Mouse (Mus musculus) adrenal gland, postnatal 14 days (tissue): ENCODE measurements at regions not wholly inside any gene's neighbourhood (a gene's known extent, or its start where the extent isn't known, plus 50 kb on each side); places are given as distances from the start of the nearest gene placed in this dataset.

ENCODE experiments used
- DNase-seq: peaks from one replicate; pipeline ENCODE4 v3.0.0; 2021; ENCODE audit warnings: mixed read lengths

DNA sequence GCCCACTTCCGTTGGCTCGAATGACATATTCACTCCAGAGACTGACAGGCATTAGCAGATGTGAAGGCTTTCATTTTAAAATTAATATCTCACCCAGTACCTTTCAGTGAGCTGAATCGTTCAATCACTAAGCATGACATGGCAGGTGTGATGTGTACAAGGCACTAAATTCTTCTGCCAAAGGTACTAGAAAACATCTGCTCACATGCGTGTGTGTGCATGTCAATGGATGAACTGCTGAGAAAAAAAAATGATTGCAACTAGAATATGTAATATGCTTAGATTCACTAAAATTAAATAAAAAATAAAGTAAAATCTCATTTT is 191.6 kb upstream of the Mageb18 start:
- no peak for DNase-seq

DNA sequence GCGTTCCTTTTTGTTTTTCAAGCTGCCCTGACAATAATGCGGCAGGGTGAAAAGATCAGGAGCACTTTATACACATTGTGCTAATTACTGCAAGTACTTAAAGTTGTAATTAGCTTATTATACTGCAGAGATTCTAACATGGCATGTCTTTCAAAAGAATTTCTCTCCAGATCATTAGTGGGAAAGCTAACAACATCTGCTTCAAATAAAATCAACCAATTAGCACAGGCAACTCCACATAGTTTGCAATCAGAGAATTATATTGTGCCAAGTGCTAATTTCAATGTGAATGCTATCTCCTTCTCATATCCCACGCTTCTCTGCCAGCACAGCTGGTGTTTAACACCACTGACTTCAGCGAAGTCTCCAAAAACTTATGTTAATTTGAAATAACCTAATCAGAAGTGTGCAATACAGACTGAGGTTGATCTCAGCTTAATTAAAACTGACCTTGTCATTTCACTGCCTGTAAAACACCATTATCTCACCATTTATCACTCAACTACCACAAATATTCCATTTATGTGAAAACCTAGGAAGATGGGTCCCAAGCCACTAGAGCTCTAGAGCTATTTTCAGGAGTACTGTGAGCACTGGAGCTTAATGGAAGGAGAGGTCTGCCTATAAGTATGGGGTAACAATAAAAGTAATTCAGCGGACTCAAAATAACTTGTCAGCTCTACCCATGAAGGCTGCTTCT is 191.1 kb upstream of the Mageb18 start:
- DNase-seq: no peak

DNA sequence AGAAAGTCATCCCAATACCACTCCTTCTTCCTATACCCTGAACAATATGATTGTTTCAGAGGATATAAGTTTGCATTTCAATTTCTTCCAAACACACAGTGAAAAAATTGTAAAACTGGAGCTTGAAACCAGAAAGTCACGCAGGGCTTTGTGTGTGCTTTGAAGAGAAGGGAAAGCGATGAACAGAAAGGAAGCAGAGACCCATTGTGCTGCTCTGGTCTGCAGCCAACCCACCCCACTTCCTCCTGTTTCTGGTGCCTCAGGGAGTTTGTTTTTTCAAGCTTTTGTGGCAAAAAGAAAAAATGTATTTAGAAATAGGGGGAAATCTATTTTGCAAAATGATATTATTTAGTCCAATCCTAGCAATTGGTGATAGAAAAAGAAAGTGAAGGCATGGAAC is 187.4 kb upstream of the Mageb18 start:
- no peak for DNase-seq

DNA sequence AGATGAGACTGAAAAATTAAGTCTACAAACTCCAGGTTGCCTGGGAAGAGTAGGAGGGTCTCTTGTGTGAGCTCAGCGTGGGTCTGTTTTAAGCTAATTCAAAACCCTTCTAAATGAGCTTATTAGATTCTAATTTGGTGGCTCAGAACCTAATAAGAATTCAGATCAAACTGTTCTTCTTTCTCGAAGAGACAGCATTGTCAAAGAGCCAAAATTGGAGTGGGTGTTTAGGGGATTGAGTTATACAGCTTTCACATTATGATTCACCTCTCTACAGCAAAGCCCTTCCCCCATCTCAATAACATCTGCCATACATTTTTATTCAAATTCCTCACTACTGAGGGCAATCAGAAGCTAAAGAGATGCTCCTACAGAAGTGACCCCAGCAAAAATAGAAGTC is 140.7 kb upstream of the Mageb18 start:
- no peak for DNase-seq

DNA sequence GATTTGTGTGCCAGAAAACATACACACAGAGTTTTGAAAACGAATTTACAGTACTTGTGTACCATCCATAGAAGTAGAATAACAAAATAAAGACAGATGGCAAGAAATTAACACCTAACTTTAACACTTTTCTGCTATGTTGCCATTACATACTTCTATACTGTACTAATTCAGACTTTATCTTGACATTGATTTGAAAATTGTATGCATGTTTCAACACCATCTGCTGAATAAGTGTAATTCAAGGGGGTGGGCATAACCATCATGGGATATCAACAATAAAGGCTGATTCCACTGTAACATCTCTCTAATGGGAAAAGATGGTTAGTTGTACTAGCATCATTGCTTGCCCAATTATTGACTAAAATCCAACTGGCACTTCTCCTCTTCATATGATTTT is 110.9 kb upstream of the Mageb18 start:
- no peak for DNase-seq

DNA sequence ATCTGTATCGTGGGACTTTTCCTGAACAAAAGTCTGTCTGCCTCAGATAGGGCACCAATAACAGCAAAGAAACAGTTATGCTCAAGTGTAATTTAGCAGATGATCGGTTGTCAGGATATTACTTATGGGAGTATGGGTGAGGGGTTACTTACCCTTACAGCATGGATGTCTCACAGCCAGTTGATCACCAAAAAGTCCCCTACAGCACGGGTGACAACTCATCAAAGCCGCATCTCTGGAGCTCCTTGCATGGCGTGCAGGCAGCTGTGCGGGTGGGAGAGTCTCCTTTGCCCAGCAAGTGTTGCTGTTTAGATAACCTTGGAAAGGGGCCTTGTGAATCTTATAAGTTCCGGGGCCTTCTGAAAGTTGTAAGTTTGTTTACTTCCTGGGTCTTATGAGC is 80.4 kb upstream of the Mageb18 start:
- no peak for DNase-seq

DNA sequence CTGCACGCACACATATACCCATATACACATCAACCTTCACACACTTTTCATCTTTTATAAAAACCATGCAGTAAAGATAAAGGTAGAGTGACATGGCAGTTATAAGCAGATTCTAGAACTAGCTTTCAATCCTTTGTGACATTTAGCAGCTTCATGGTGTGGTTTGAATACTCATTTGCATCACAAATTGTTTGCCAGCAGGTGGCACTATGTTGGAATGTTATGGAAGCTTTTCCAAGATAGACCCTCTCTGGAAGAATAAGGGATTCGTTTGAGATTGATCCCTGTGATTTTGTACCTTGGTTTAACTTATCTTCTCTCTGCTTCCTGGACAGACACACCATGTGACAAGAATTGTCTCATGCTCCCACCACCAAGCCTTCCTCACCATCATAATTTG is 61.8 kb upstream of the Mageb18 start:
- DNase-seq: peak; percentile 28
